Comparison of ENCODE assay signal across 12 mouse cellular contexts in the genomic region with DNA sequence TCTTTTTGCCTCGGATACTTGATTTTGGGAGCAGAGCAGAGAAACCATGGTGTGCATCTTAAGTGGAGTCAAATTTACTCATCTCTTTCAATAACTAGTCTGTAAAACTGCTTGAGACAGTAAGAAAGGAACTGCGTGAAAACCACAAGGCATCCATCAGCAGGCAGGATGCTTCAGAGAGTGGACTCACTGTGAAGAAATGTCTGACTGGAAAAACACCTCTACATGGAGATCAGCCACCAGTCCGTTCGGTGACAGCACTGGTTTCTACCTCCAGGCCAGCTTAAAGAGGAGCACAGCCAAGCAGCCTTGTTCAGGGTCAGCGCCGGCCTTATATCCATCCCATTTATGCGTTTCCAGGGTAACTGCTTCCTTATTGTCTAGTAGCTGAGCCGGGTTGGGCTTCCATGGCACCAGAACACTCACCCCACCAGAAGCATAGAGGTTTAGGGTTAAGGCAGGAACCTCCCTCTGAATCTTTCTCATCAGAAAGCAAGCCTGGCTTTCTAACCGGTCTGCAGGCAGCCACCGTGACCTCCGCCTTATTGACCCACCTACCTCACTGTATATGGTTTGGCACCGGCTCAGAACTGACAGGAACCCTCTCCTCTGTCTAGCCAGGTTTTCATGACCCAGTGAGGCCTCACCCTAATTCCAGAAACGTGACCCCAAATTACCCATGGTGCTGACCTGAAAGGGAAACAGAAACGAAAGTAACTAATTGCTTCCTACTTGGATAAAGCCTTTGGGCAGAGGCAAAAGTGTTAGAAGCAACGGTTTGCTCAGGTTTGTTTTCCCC. TPM values are rescaled to one million over a fixed set of nuclear protein-coding genes. Genes with fewer than 3 reads are reported as not detected.
A peak's percentile ranks its signal among the peaks of the same experiment; 100 is the strongest.
DNase-seq lines count a peak whose midpoint lies in the region; ATAC-seq and TF ChIP-seq lines count a peak whose summit lies in the region.
"Had no signal": no experiment of that assay in that cellular context is flagged by ENCODE, and none has a peak within 500 bp of the region (broad histone marks: within the 10 kb centered on the region; RNA-seq: fewer than 3 reads in every experiment).

No protein-coding gene starts in this region.

- no peak overlapping the region for H3K4me2 ChIP-seq in midbrain, postnatal 0 days (ENCODE audit: low read depth, low read length, poor library complexity, severe bottlenecking)
- H3K4me2 ChIP-seq in midbrain, embryonic 16.5 days (ENCODE audit: low read length), result no peak overlapping the region; the same call in 1 of the 2 replicates
- H3K4me2 ChIP-seq: embryonic facial prominence, embryonic 13.5 days; lung, embryonic 14.5 days had no signal

- H3K27ac ChIP-seq in midbrain, embryonic 10.5 days (replicated peaks), result peak overlapping the region; percentile 42; the same call in 1 of the 2 replicates
- H3K27ac ChIP-seq in midbrain, postnatal 0 days (ENCODE audit: low read depth, low read length), result no peak overlapping the region
- no peak overlapping the region for H3K27ac ChIP-seq in midbrain, embryonic 16.5 days (ENCODE audit: low read length)
- H3K27ac ChIP-seq: embryonic facial prominence, embryonic 13.5 days had no signal

- intact Hi-C loops in heart, postnatal 25 days (cut with DNase I), result no loop called here

- H3K27me3 ChIP-seq in midbrain, embryonic 10.5 days (ENCODE audit: low read depth, poor library complexity, severe bottlenecking), result no peaks in the 10 kb centered on the region
- H3K27me3 ChIP-seq in midbrain, postnatal 0 days (ENCODE audit: insufficient read depth, low read length), result no peaks in the 10 kb centered on the region
- H3K27me3 ChIP-seq in midbrain, embryonic 16.5 days (ENCODE audit: control insufficient read depth, insufficient read depth, low read depth, low read length), result no peaks in the 10 kb centered on the region
- H3K27me3 ChIP-seq: embryonic facial prominence, embryonic 13.5 days had no signal

- 51% methylated on average over 15 of the region's 15 CpGs for WGBS in midbrain, embryonic 10.5 days
- WGBS in midbrain, postnatal 0 days, result 35% methylated on average over 15 of the region's 15 CpGs
- 29% methylated on average over 15 of the region's 15 CpGs for WGBS in midbrain, embryonic 16.5 days

- peaks cover 16% of the 10 kb centered on the region for H3K4me1 ChIP-seq in midbrain, embryonic 10.5 days
- 0 out of 2 replicates have a peak, but pooled peaks cover 6% of the 10 kb centered on the region for H3K4me1 ChIP-seq in midbrain, postnatal 0 days (ENCODE audit: insufficient read depth, low read length)
- 0 out of 2 replicates have a peak, but pooled peaks cover 2% of the 10 kb centered on the region for H3K4me1 ChIP-seq in midbrain, embryonic 16.5 days (ENCODE audit: control insufficient read depth, insufficient read depth, low read length)

- peak; percentile 38 to 42 for DNase-seq in heart, adult 18-20 months
- DNase-seq in heart, postnatal 25 days (ENCODE audit: low spot score), result no peak
- peak; percentile 24 for DNase-seq in midbrain, embryonic 10.5 days (ENCODE audit: low spot score)
- DNase-seq in midbrain, postnatal 0 days (ENCODE audit: low spot score), result no peak
- peak; percentile 18 for DNase-seq in brain, embryonic 14.5 days (ENCODE audit: low read depth)
- DNase-seq in frontal cortex, postnatal 10 days (ENCODE audit: low spot score in 2 of 2), result no peak
- no peak for DNase-seq in layer of hippocampus, postnatal 14 days (ENCODE audit: low spot score in 2 of 2)
- DNase-seq: adrenal gland, postnatal 14 days; layer of hippocampus, adult 9-11 months; lung, embryonic 14.5 days had no signal

- H3K4me3 ChIP-seq in midbrain, embryonic 10.5 days, result peak overlapping the region; percentile 2; the same call in 1 of the 2 replicates
- H3K4me3 ChIP-seq in midbrain, postnatal 0 days (ENCODE audit: low read depth, low read length), result no peak overlapping the region
- H3K4me3 ChIP-seq in midbrain, embryonic 16.5 days (ENCODE audit: low read depth, low read length), result no peak overlapping the region
- H3K4me3 ChIP-seq: embryonic facial prominence, embryonic 13.5 days had no signal

- no peak for TF ChIP-seq POLR2A in brain, embryonic 14.5 days (IDR thresholded peaks at IDR 0.05; ENCODE audit: borderline replicate concordance, extremely low read depth, insufficient read depth, insufficient read length, poor library complexity, severe bottlenecking)

- TF ChIP-seq CTCF in midbrain, postnatal 0 days (IDR thresholded peaks at IDR 0.05), result no peak
- no peak for TF ChIP-seq CTCF in brain, embryonic 14.5 days (IDR thresholded peaks at IDR 0.05; ENCODE audit: borderline replicate concordance, extremely low read depth, insufficient read depth, insufficient read length)

- ATAC-seq in midbrain, postnatal 0 days (ENCODE audit: low FRiP score), result no peak
- peak; percentile 54; the same call in 1 of the 2 replicates for ATAC-seq in midbrain, embryonic 16.5 days

- H3K9me3 ChIP-seq in midbrain, embryonic 10.5 days (replicated peaks), result no peaks in the 10 kb centered on the region
- no peaks in the 10 kb centered on the region for H3K9me3 ChIP-seq in midbrain, postnatal 0 days (ENCODE audit: low read length)
- H3K9me3 ChIP-seq in midbrain, embryonic 16.5 days (replicated peaks; ENCODE audit: control insufficient read depth, low read length, poor library complexity, severe bottlenecking), result no peaks in the 10 kb centered on the region
- H3K9me3 ChIP-seq: embryonic facial prominence, embryonic 13.5 days had no signal

- no peak overlapping the region for H3K9ac ChIP-seq in midbrain, postnatal 0 days (replicated peaks; ENCODE audit: low read length, poor library complexity, severe bottlenecking)
- no peak overlapping the region for H3K9ac ChIP-seq in midbrain, embryonic 16.5 days (ENCODE audit: low read depth, low read length)
- H3K9ac ChIP-seq: embryonic facial prominence, embryonic 13.5 days; lung, embryonic 14.5 days had no signal

- no peaks in the 10 kb centered on the region for H3K36me3 ChIP-seq in midbrain, embryonic 10.5 days
- H3K36me3 ChIP-seq in midbrain, postnatal 0 days (ENCODE audit: insufficient read depth, low read length), result no peaks in the 10 kb centered on the region
- H3K36me3 ChIP-seq in midbrain, embryonic 16.5 days (ENCODE audit: control insufficient read depth, insufficient read depth, low read length), result no peaks in the 10 kb centered on the region
- H3K36me3 ChIP-seq: embryonic facial prominence, embryonic 13.5 days had no signal

RNA-seq across cellular contexts. Expression of gene G3bp2, which starts 9.9 kb away (rescaled TPM):
- 10 to 100 TPM; 59.4 to 66.1 TPM for total RNA-seq in heart, adult 18-20 months (2021)
- total RNA-seq in heart, postnatal 25 days (2021), result 10 to 100 TPM; 64.4 to 67.9 TPM
- polyA plus RNA-seq in midbrain, embryonic 10.5 days (2016; fragmentation: Nextera tagmentation; extraction: Ambion mirVana), result 273 and 281 TPM in 2 replicates
- total RNA-seq in midbrain, postnatal 0 days (2014; rRNA removed), result 167 and 221 TPM in 2 replicates
- 280 and 303 TPM in 2 replicates for polyA plus RNA-seq in midbrain, postnatal 0 days (2015; fragmentation: Nextera tagmentation; extraction: Ambion mirVana)
- polyA plus RNA-seq in brain, embryonic 14.5 days (2012; rRNA removed), result 117 and 172 TPM in 2 replicates
- polyA plus RNA-seq in midbrain, embryonic 16.5 days (2015; fragmentation: Nextera tagmentation; extraction: Ambion mirVana), result 376 and 385 TPM in 2 replicates
- 100 to 1,000 TPM; 178 to 188 TPM for total RNA-seq in layer of hippocampus, postnatal 14 days (2021)

RNA-seq across cellular contexts. Expression of gene Uso1, which starts 44.3 kb away (rescaled TPM):
- 10 to 100 TPM; 43.5 to 43.7 TPM for total RNA-seq in heart, adult 18-20 months (2021)
- total RNA-seq in heart, postnatal 25 days (2021), result 10 to 100 TPM; 38.2 to 38.3 TPM
- polyA plus RNA-seq in midbrain, embryonic 10.5 days (2016; fragmentation: Nextera tagmentation; extraction: Ambion mirVana), result 38.7 and 39.0 TPM in 2 replicates
- total RNA-seq in midbrain, postnatal 0 days (2014; rRNA removed), result 22.4 and 23.6 TPM in 2 replicates
- 25.9 and 27.0 TPM in 2 replicates for polyA plus RNA-seq in midbrain, postnatal 0 days (2015; fragmentation: Nextera tagmentation; extraction: Ambion mirVana)
- polyA plus RNA-seq in brain, embryonic 14.5 days (2012; rRNA removed), result 39.4 and 46.2 TPM in 2 replicates
- 38.4 and 46.0 TPM in 2 replicates for polyA plus RNA-seq in midbrain, embryonic 16.5 days (2015; fragmentation: Nextera tagmentation; extraction: Ambion mirVana)
- 10 to 100 TPM; 70.9 to 71.9 TPM for total RNA-seq in layer of hippocampus, postnatal 14 days (2021)

RNA-seq across cellular contexts. Expression of gene Cdkl2, which starts 49.8 kb away (rescaled TPM):
- 1 to 10 TPM; 4.6 to 5.5 TPM for total RNA-seq in heart, adult 18-20 months (2021)
- 1 to 10 TPM; 3.6 to 4.4 TPM for total RNA-seq in heart, postnatal 25 days (2021)
- polyA plus RNA-seq in midbrain, embryonic 10.5 days (2016; fragmentation: Nextera tagmentation; extraction: Ambion mirVana), result 0.24 and 0.28 TPM in 2 replicates
- 20.3 and 26.1 TPM in 2 replicates for total RNA-seq in midbrain, postnatal 0 days (2014; rRNA removed)
- polyA plus RNA-seq in midbrain, postnatal 0 days (2015; fragmentation: Nextera tagmentation; extraction: Ambion mirVana), result 32.4 and 33.8 TPM in 2 replicates
- 2.9 and 4.4 TPM in 2 replicates for polyA plus RNA-seq in brain, embryonic 14.5 days (2012; rRNA removed)
- polyA plus RNA-seq in midbrain, embryonic 16.5 days (2015; fragmentation: Nextera tagmentation; extraction: Ambion mirVana), result 14.6 and 19.7 TPM in 2 replicates
- total RNA-seq in layer of hippocampus, postnatal 14 days (2021), result 10 to 100 TPM; 67.0 to 67.3 TPM

Comparison
In these comparisons a context has a peak if more than half of its experiments do, and no peak if none do; other contexts are left out.
1. DNase-seq: peak in heart, adult 18-20 months (2 of 2), midbrain, embryonic 10.5 days (single experiment) and brain, embryonic 14.5 days (single experiment); none in heart, postnatal 25 days (single experiment), midbrain, postnatal 0 days (single experiment), frontal cortex, postnatal 10 days (0 of 2) and layer of hippocampus, postnatal 14 days (0 of 2).